Mouse (Mus musculus): Measurements from ENCODE around the gene Terf2.

The Terf2 gene

GRCm38 (mm10) chr8:107062613-107063012, 33.7 kb downstream of the Terf2 start:
- WGBS: 78% methylated on average over 1 of the region's 1 CpGs

DNA sequence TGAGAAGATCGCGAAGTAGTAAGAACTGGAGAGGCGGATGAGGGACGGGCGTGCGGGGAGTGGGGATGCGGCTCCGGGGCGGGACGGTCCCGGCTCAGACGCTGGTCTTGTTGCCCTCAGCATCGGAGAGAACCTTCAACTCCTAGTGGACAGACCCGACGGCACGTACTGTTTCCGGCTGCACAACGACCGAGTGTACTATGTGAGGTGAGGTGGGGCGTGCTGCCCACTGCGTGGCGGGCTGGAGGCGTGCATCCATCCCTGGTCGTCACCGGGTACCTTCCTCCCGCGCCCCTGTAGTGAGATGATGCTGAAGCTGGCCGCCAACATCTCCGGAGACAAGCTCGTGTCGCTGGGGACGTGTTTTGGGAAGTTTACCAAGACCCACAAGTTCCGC, 39.4 kb downstream of the Terf2 start:
- under 1% methylated on average over 33 of the region's 33 CpGs for WGBS

DNA sequence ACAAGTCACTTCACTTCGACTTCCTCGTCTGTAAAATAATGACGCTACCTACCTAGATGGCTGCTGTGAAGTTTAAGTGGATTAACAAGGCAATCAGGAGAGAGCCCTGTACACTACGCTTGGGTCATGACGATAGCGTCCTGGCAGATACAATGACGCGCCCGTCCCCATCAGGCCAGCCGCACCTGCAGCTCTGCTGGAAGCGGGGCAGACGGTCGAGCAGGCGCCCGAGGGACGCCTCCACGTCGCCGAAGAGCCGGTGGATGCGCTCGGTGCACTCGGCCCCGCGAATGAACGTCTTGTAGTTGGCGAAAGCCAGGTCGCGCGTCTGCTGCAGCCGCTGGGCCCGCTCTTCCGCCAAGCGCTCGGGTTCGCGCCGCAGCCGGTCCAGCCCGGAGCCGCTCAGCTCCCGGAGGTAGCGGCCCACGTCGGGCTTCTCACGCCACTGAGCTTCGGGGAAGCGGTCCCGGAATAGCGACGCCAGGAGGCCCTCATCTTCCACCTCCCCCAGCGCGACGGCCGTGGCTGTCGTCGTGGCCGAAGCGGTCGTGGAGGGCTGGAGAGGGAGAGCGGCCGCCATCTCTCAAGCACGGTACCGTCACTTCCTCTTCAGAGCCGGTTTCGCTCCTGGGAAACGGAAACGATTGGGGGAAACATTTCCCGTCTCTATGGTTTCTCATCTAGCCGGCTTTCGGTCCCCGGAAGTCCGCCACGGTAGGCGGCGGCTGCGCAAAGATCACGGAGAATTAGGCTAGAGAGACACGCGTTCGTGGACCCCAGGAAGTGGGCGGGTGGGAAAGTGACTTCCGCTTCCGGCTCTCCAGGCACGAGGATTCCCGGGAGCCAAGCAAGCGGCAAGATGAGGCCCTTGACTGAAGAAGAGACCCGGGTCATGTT, 40.0 kb downstream of the Terf2 start, which contains the start of the genes Cog8 and Nip7:
Cog8 (minus strand) TSS at position 614 of the 897 bp plus-strand sequence.
Nip7 (plus strand) TSS at position 802 of the 897 bp plus-strand sequence.
- WGBS: under 1% methylated on average over 88 of the region's 88 CpGs

- 96% methylated on average over 8 of the region's 8 CpGs for WGBS
Observed at GRCm38 (mm10) chr8:107052046-107052445, 44.3 kb downstream of the Terf2 start.

DNA sequence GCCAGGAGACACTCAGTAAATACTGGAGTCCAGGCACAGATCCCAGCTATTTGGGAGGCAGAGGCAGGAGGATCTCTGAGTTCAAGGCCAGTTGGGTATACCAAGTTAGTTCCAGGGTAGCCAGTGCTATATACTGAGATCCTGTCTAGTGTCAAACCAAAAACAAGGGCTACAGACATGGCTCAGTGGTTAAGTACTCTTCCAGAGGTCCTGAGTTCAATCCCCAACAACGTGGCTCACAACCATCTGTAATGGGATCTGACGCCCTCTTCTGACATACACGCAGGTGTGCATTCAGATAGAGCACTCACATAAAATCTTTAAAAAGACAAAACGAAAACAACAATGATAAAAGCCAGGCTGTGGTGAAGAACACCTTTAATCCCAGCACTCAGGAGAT, 46.9 kb downstream of the Terf2 start:
- 93% methylated on average over 4 of the region's 4 CpGs for WGBS

DNA sequence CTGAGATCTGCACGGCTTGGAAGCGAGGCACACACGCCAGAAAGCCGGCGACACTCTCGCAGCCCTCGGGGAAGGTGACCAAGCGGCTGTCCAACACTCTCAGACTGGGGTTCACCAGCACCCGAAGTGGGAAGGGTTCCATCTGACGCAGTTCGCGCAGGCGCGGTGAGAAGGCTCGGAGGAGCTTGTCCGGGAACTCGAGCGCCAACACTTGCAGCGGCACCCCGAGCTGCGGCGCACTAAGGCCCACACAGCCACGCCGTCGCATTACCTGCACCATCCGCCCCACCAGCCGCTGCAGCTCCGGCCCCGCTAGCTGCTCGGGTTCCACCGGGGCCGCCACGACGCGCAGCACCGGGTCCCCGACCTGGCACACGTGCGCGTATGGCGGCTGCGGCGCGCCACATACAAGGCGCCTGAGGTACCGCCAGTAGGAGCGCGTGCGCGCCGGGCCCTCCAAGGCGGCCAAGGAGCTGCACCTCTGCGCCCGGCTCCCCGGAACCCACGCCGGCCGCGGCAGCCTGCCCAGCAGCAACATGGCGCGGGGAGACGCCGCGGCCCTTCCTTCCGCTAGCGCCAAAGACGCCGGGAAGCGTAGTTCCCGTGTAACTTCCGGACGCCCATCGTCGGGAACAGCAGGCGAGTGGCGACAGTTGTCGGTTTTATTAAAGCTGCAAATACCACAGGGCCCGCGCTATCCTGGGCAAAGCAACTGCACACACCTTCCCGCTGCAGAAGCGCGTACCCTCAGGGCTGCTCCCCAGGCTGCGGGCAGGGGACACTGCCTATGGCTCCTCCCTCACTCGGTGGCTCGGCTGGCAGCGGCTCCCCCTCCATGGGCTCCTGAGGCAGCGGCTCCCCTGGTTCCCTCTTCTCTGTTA, 48.0 kb downstream of the Terf2 start, which contains the start of gene Pdf:
Pdf (minus strand) TSS at position 554 of the 881 bp plus-strand sequence.
- under 1% methylated on average over 87 of the region's 87 CpGs for WGBS

GRCm38 (mm10) chr8:107046976-107047375, 49.4 kb downstream of the Terf2 start:
- whole genome bisulfite sequencing: 76% methylated on average over 5 of the region's 5 CpGs

GRCm38 (mm10) chr8:107045478-107045877, 50.9 kb downstream of the Terf2 start:
- 75% methylated on average over 6 of the region's 6 CpGs for WGBS

DNA sequence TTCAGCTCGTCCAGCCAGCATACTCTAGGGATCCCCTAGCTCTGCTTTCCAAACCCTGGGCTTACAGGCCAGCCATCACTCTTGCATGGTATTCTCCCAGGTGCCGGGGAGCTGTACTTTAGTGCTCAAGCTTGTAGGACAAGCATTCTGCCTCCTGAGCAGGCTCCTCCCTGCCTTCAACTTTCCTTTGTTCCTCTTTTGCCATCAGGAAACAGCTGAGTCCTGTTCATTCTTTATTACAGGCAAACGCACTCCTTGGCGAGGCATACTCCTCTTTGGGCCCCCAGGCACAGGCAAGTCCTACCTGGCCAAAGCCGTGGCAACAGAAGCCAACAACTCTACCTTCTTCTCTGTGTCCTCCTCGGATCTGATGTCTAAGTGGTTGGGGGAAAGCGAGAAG, 55.7 kb downstream of the Terf2 start:
- WGBS: 79% methylated on average over 7 of the region's 7 CpGs

DNA sequence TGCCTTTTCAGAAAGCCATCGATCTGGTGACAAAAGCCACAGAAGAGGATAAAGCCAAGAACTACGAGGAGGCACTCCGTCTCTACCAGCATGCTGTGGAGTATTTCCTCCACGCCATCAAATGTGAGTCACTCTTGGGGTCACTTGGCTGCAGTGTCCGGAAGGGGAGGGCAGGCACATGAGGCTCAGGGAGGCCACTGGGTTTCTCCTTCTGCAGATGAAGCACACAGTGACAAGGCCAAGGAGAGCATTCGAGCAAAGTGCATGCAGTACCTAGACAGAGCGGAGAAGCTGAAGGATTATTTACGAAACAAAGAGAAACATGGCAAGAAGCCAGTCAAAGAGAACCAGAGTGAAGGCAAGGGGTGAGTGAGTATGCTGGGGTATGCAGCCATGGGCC, 59.7 kb downstream of the Terf2 start:
- WGBS: 65% methylated on average over 8 of the region's 8 CpGs

GRCm38 (mm10) chr8:107035641-107036040, 60.7 kb downstream of the Terf2 start:
- WGBS: 69% methylated on average over 3 of the region's 3 CpGs

DNA sequence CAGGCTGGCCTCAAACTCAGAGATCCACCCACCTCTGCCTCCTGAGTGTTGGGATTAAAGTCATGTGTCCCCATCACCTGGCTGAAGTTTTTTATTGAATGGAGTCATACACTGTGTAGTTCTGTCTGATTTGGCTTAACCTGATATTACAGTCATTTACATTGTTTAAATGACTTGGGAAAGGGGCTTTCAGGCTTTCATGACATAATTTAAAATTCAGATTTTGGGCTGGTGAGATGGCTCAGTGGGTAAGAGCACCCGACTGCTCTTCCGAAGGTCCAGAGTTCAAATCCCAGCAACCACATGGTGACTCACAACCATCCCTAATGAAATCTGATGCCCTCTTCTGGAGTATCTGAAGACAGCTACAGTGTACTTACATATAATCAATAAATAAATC, 62.7 kb downstream of the Terf2 start:
- WGBS: 86% methylated on average over 2 of the region's 2 CpGs

DNA sequence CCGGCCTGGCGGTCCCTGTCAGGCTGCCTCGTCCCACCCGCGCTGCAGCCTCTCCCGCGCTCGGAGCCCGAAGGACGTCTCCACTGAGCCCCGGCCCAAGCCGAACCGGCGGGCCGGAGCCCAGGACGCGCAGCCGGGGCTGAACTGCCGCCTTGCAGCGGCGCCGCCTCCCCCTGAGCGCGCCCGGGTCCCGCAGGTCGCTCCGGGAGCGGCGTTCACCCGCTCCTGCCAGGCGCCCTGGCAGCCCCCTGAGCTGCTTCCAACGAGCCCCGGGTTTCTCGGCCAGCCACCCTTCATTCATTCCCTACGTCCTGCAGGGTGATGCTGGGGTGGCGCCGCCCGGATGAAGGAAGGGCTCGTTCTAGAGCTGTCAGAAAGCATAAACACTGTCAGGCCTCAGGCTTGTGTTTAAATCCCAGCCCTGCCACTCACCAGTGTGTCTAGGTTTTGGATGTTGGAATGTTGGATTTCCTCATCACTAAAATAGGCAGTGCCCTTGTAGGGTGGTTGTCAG, 64.7 kb downstream of the Terf2 start:
- under 1% methylated on average over 39 of the region's 40 CpGs for WGBS

DNA sequence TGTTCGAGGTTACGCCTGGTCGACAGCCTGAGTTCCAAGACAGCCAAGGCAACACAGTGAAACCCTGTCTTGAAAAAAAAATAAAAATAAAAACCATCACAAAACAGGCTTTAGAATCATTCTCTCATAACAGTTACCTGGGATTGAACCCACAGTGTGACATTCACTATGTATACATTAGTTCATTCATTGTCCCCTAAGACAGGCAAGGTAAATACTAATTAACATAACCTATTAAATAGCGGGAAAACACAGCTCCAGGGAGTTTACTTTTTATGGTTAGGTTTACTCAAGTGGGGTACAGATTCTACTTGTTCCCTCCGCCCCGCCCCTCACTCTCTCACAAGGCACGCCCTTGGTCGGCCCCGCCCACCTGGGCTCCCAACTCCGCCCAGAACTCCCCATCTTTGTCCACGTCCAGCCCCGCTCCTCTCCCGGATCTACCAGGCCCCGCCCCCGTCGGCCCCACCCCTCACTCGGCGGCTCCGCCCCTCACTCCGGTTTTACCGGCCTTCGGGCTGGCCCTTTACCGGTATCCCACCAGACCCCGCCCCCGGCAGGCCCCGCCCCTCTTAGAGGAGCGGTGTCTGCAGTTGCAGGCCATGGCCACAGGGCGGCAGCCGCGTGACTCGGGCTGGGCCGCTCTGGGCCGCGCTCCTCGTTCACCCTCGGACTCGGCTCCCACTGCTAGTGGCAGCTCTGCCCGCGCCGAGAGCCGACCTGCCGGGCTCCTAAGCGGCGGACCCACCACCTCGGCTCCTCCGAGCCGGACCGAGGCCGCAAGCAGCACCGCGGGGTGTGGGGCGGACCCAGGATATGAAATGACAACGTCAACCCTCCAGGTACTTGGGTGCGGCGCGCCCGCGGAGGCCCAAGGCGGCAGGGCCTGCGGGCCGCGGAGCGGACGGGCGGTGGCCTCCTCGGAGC, 65.4 kb downstream of the Terf2 start, which contains the start of gene Vps4a:
Vps4a (plus strand) TSS at position 573 of the 927 bp plus-strand sequence.
- WGBS: 5% methylated on average over 66 of the region's 66 CpGs

- 72% methylated on average over 5 of the region's 5 CpGs for WGBS
Observed at GRCm38 (mm10) chr8:107030058-107030457, 66.3 kb downstream of the Terf2 start.

- WGBS: 82% methylated on average over 3 of the region's 3 CpGs
Observed at GRCm38 (mm10) chr8:107029310-107029709, 67.0 kb downstream of the Terf2 start.

DNA sequence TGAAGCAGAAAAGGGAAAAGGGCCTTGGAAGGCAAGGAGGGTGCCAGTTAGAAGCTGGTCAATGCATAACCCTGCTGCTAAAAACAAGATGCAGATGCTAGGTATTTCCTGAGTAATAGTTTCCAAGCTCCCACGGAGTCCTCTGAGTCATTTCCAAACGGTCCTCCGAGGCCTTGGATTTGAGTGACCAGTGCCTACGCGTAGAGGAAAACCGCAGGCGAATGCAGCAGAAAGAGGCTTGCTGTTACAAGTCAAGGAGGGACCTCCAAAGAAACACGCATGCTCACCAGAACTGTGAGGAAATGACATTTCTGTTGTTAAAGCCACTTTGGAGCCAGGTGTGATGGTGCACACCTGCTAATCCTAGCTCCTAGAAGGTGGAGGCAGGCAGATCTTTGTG, 72.9 kb downstream of the Terf2 start:
- 89% methylated on average over 8 of the region's 8 CpGs for WGBS
